ENCODE assay signal across 9 mouse cellular contexts in the genomic region with DNA sequence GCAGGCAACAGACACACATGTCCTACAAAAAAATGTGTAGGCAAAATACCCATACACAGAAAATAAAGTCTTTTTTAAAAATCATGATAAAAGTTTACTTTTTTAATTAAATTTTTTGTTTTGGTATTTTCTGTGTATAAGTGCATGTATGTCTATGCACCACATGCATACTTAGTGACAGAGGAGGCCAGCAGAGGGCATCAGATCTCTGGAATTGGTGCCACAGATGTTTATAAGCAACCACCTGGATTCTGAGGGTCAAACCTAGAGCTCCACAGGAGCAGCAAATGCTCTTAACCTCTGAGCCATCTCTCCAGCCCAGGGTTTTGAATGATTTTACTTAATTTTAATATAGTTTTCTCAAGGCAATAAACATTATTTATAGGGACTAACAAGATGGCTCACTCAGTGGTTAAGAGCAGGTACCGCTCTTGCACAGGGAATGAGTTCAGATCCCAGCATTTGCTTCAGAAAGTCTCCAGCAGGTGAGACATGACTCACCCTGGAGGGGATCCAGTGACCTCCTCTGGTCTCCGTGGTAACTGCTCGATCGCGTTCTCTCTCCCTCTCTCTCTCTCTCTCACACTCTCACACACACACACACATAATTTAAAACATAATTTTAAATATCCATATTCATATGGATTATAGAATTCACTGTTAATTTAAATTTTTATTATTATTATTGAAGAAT. TPM values are rescaled to one million over a fixed set of nuclear protein-coding genes. Genes with fewer than 3 reads are reported as not detected.
DNase-seq lines count a peak whose midpoint lies in the region; ATAC-seq and TF ChIP-seq lines count a peak whose summit lies in the region.
"Had no signal": no experiment of that assay in that cellular context is flagged by ENCODE, and none has a peak within 500 bp of the region (broad histone marks: within the 10 kb centered on the region; RNA-seq: fewer than 3 reads in every experiment).

No protein-coding gene starts in this region.

- no peak for ATAC-seq in Patski
- peak; percentile 77 for ATAC-seq in megakaryocyte progenitor cell, adult 5-6 weeks (replicated peaks; ENCODE audit: poor library complexity)

- no peak overlapping the region for H3K4me3 ChIP-seq in layer of hippocampus, adult 2 months
- H3K4me3 ChIP-seq in embryonic facial prominence, embryonic 10.5 days = no peak overlapping the region
- H3K4me3 ChIP-seq: erythroblast, embryonic 14.5 days; midbrain, embryonic 12.5 days had no signal

- CTCF ChIA-PET in Patski (lab: Charles Lee) = interaction anchor here (1.2 to 2.4 kb wide), 6 partner anchors 10 to 190 kb away, joined by 3 to 8 read pairs (median 4); no protein-coding TSS in a partner anchor

- H3K9me3 ChIP-seq in embryonic facial prominence, embryonic 10.5 days = no peaks in the 10 kb centered on the region
- H3K9me3 ChIP-seq: midbrain, embryonic 12.5 days had no signal

- in situ Hi-C loops in Patski (cut with MboI; ENCODE audit: low pct_unique_long_range_greater_than_20kb) = no loop called here

- H3K27ac ChIP-seq in layer of hippocampus, adult 2 months = no peak overlapping the region
- H3K27ac ChIP-seq in embryonic facial prominence, embryonic 10.5 days (replicated peaks) = no peak overlapping the region
- H3K27ac ChIP-seq: midbrain, embryonic 12.5 days had no signal

- H3K36me3 ChIP-seq in embryonic facial prominence, embryonic 10.5 days (replicated peaks) = no peaks in the 10 kb centered on the region
- H3K36me3 ChIP-seq: midbrain, embryonic 12.5 days had no signal

- DNase-seq in layer of hippocampus, adult 2 months (ENCODE audit: low spot score in 2 of 2) = no peak
- DNase-seq in layer of hippocampus, postnatal 14 days (ENCODE audit: low spot score in 2 of 2) = no peak
- no peak for DNase-seq in Patski (ENCODE audit: low read depth, low spot score)
- DNase-seq in embryonic facial prominence, embryonic 10.5 days (ENCODE audit: low spot score) = peak; percentile 32
- DNase-seq in urinary bladder, postnatal 36 days (ENCODE audit: low spot score in 2 of 2) = no peak
- DNase-seq in Muller cell, postnatal 12 days (ENCODE audit: inconsistent ontology term) = no peak

- no peaks in the 10 kb centered on the region for H3K27me3 ChIP-seq in Patski
- no peaks in the 10 kb centered on the region for H3K27me3 ChIP-seq in embryonic facial prominence, embryonic 10.5 days (replicated peaks; ENCODE audit: low read depth, poor library complexity, severe bottlenecking)
- H3K27me3 ChIP-seq: midbrain, embryonic 12.5 days had no signal

- POLR2A ChIA-PET in Patski (lab: Charles Lee) = no interaction called here

- TF ChIP-seq CTCF in layer of hippocampus, adult 2 months (conservative IDR thresholded peaks at IDR 0.05) = peak; percentile 67
- peak; percentile 72 for TF ChIP-seq CTCF in Patski (IDR thresholded peaks at IDR 0.05)

- H3K4me1 ChIP-seq in embryonic facial prominence, embryonic 10.5 days = 0 out of 2 replicates have a peak, but pooled peaks cover 4% of the 10 kb centered on the region
- H3K4me1 ChIP-seq: midbrain, embryonic 12.5 days had no signal

- WGBS in embryonic facial prominence, embryonic 10.5 days = 81% methylated on average over 5 of the region's 5 CpGs

RNA-seq across cellular contexts. Expression of a gene that starts 18.4 kb away (rescaled TPM):
- total RNA-seq in layer of hippocampus, adult 2 months (2021) = 10 to 100 TPM; 39.6 to 40.9 TPM
- 10 to 100 TPM; 19.4 to 19.5 TPM for total RNA-seq in layer of hippocampus, postnatal 14 days (2021)
- 19.6 TPM for polyA plus RNA-seq in Patski (2021)
- polyA plus RNA-seq in embryonic facial prominence, embryonic 10.5 days (2016; fragmentation: Nextera tagmentation; extraction: Ambion mirVana) = 1.2 TPM in 2 replicates
- 2.0 and 4.5 TPM in 2 replicates for total RNA-seq in megakaryocyte progenitor cell, adult 5-6 weeks (2015)
- total RNA-seq in megakaryocyte progenitor cell, adult 5-6 weeks (2017) = 2.5 and 4.1 TPM in 2 replicates

RNA-seq across cellular contexts. Expression of a gene that starts 50.0 kb away (rescaled TPM):
- 10 to 100 TPM; 22.0 to 27.4 TPM for total RNA-seq in layer of hippocampus, adult 2 months (2021)
- 10 to 100 TPM; 24.1 to 24.7 TPM for total RNA-seq in layer of hippocampus, postnatal 14 days (2021)
- 4.2 TPM for polyA plus RNA-seq in Patski (2021)
- polyA plus RNA-seq in embryonic facial prominence, embryonic 10.5 days (2016; fragmentation: Nextera tagmentation; extraction: Ambion mirVana) = 14.5 and 16.1 TPM in 2 replicates
- 7.7 and 12.8 TPM in 2 replicates for total RNA-seq in megakaryocyte progenitor cell, adult 5-6 weeks (2015)
- total RNA-seq in megakaryocyte progenitor cell, adult 5-6 weeks (2017) = 7.2 and 7.6 TPM in 2 replicates

RNA-seq across cellular contexts. Expression of a gene that starts 55.9 kb away (rescaled TPM):
- total RNA-seq in layer of hippocampus, adult 2 months (2021) = 1 to 10 TPM; 8.6 to 8.9 TPM
- 1 to 10 TPM; 8.6 to 9.5 TPM for total RNA-seq in layer of hippocampus, postnatal 14 days (2021)
- 43.7 TPM for polyA plus RNA-seq in Patski (2021)
- polyA plus RNA-seq in embryonic facial prominence, embryonic 10.5 days (2016; fragmentation: Nextera tagmentation; extraction: Ambion mirVana) = 11.9 TPM in 2 replicates
- total RNA-seq in megakaryocyte progenitor cell, adult 5-6 weeks (2015) = 0.95 and 2.6 TPM in 2 replicates
- 0.33 and 2.5 TPM in 2 replicates for total RNA-seq in megakaryocyte progenitor cell, adult 5-6 weeks (2017)
